Mouse (Mus musculus) C3H10T1/2 (cell line): Measurements from ENCODE around the gene Ltv1. TPM values are rescaled to one million over a fixed set of nuclear protein-coding genes. Genes with fewer than 3 reads are reported as not detected.

Experiments
- polyA plus RNA-seq, 2 experiments: library from polyadenylated mRNA; unstranded; fragments of >200 nt; fragmentation: generic; extraction: Trizol; gene quantifications; one replicate each; pipeline ENCODE4 v1.2.1; 2012; ENCODE audit warnings: missing spikeins in 2 of 2

Ltv1 gene
- 1 to 10 TPM; 3.1 to 6.3 TPM for polyA plus RNA-seq

GRCm38 (mm10) chr10:13192731-13193351 is at the start of gene Ltv1:
TSS of gene Ltv1 (minus strand) at chr10:13193168.

GRCm38 (mm10) chr10:13177973-13178624 is 14.9 kb downstream of the Ltv1 start, which contains the start of gene Zc2hc1b:
TSS of gene Zc2hc1b (minus strand) at chr10:13178023.

Other genes starting within 250 kb of the Ltv1 start
- gene Stx11, start 228.9 kb downstream of the Ltv1 start, polyA plus RNA-seq = 1 to 10 TPM in 1 of 2 experiments, under 1 TPM in 1; 0.42 to 2.1 TPM
- 10 to 100 TPM; 48.3 to 58.5 TPM for gene Sf3b5, start 187.8 kb downstream of the Ltv1 start, polyA plus RNA-seq
- gene Plagl1, start 132.7 kb downstream of the Ltv1 start, polyA plus RNA-seq = 1 to 10 TPM in 1 of 2 experiments, under 1 TPM in 1; 0.05 to 3.2 TPM
- not detected for gene Zc2hc1b, start 15.1 kb downstream of the Ltv1 start, polyA plus RNA-seq